Mouse (Mus musculus) limb, embryonic 10.5 days (tissue): ENCODE measurements around the gene Rnf6. TPM values are rescaled to one million over a fixed set of nuclear protein-coding genes. Genes with fewer than 3 reads are reported as not detected.
"Not testable (repeated sequence)": the region's sequence is repeated elsewhere in the genome, so short reads cannot be mapped to it uniquely, and the experiment has no call there.

Experiments
- DNase-seq: peaks from one replicate; pipeline ENCODE4 v3.0.0-alpha.2; 2017; ENCODE audit warnings: low spot score
- H3K27ac ChIP-seq: fragments of 300-500 bp; sonication (generic); 2 replicates; pipeline ENCODE4 v1.5.1; 2016; ENCODE audit warnings: mild to moderate bottlenecking
- H3K27me3 ChIP-seq: fragments of 300-500 bp; sonication (generic); 2 replicates; pipeline ENCODE4 v1.6.1; 2016; ENCODE audit warnings: low read depth, mild to moderate bottlenecking; ENCODE audit not compliant: poor library complexity, severe bottlenecking
- H3K36me3 ChIP-seq: fragments of 300-500 bp; sonication (generic); 2 replicates; pipeline ENCODE4 v1.6.1; 2016; ENCODE audit warnings: mild to moderate bottlenecking, moderate library complexity
- H3K4me1 ChIP-seq: fragments of 300-500 bp; sonication (generic); 2 replicates; pipeline ENCODE4 v1.6.1; 2016
- H3K4me3 ChIP-seq: fragments of 300-500 bp; sonication (generic); 2 replicates; pipeline ENCODE4 v1.5.1; 2016; ENCODE audit warnings: mild to moderate bottlenecking, moderate library complexity
- H3K9me3 ChIP-seq: fragments of 300-500 bp; sonication (generic); replicated peaks from 2 replicates; pipeline ENCODE4 v1.6.1; 2016; ENCODE audit warnings: mild to moderate bottlenecking
- WGBS: fragments of 180-500 bp; shearing (Covaris S2); methylation state at CpG from one replicate; pipeline ENCODE4 v1.1.7; 2016; 5-methylcytosine and 5-hydroxymethylcytosine counted together
- polyA plus RNA-seq: library from polyadenylated mRNA; unstranded; fragments of >200 nt; fragmentation: Nextera tagmentation; extraction: Ambion mirVana; gene quantifications from 2 replicates; pipeline ENCODE4 v1.2.1, GENCODE M21; 2016

Rnf6 gene
- polyA plus RNA-seq, 1 experiment from 2014 or later, result 29.1 TPM

- Histone ChIP-seq H3K4me1 (peaks cover 7% of the 10 kb centered on the region), H3K9me3 (no peaks in the 10 kb centered on the region), H3K36me3 (peaks cover 30% of the 10 kb centered on the region), H3K27me3 (no peaks in the 10 kb centered on the region), H3K27ac (peak overlapping the region; percentile 96), H3K4me3 (peak overlapping the region; percentile 74)
- WGBS, result 42% methylated on average over 6 of the region's 6 CpGs
- DNase-seq, result no peak
Measured at GRCm38 (mm10) chr5:146221722-146222121, 367 bp upstream of the Rnf6 start.

GRCm38 (mm10) chr5:146220501-146220878 lies 865 bp downstream of the Rnf6 start:
- peaks cover 7% of the 10 kb centered on the region for H3K4me1 ChIP-seq
- 10% methylated on average over 13 of the region's 13 CpGs for WGBS
- H3K27ac ChIP-seq, result peak overlapping the region; percentile 96
- DNase-seq, result no peak
- H3K9me3 ChIP-seq, result no peaks in the 10 kb centered on the region
- peaks cover 42% of the 10 kb centered on the region for H3K36me3 ChIP-seq
- peak overlapping the region; percentile 74 for H3K4me3 ChIP-seq
- no peaks in the 10 kb centered on the region for H3K27me3 ChIP-seq

- WGBS, result 93% methylated on average over 5 of the region's 5 CpGs
- no peaks in the 10 kb centered on the region for H3K27me3 ChIP-seq
- no peaks in the 10 kb centered on the region for H3K4me1 ChIP-seq
- no peak for DNase-seq
- H3K4me3 ChIP-seq, result no peak overlapping the region
- no peaks in the 10 kb centered on the region for H3K9me3 ChIP-seq
- no peak overlapping the region for H3K27ac ChIP-seq
- H3K36me3 ChIP-seq, result peaks cover 86% of the 10 kb centered on the region
Measured at GRCm38 (mm10) chr5:146205537-146205936, 15.8 kb downstream of the Rnf6 start.

GRCm38 (mm10) chr5:146203921-146204320 lies 17.4 kb downstream of the Rnf6 start:
- H3K27me3 ChIP-seq, result no peaks in the 10 kb centered on the region
- WGBS, result 83% methylated on average over 2 of the region's 2 CpGs
- H3K27ac ChIP-seq, result no peak overlapping the region
- no peaks in the 10 kb centered on the region for H3K9me3 ChIP-seq
- peaks cover 70% of the 10 kb centered on the region for H3K36me3 ChIP-seq
- no peak for DNase-seq
- H3K4me1 ChIP-seq, result no peaks in the 10 kb centered on the region
- H3K4me3 ChIP-seq, result no peak overlapping the region

GRCm38 (mm10) chr5:146200580-146200979 lies 20.8 kb downstream of the Rnf6 start:
- Histone ChIP-seq H3K27me3 (no peaks in the 10 kb centered on the region), H3K9me3 (no peaks in the 10 kb centered on the region), H3K4me3 (no peak overlapping the region), H3K27ac (no peak overlapping the region), H3K4me1 (no peaks in the 10 kb centered on the region), H3K36me3 (peaks cover 37% of the 10 kb centered on the region)
- WGBS, result 97% methylated on average over 6 of the region's 6 CpGs
- DNase-seq, result no peak

- Histone ChIP-seq H3K27ac (no peak overlapping the region), H3K4me1 (no peaks in the 10 kb centered on the region), H3K36me3 (peaks cover 27% of the 10 kb centered on the region), H3K9me3 (no peaks in the 10 kb centered on the region), H3K27me3 (no peaks in the 10 kb centered on the region), H3K4me3 (no peak overlapping the region)
- WGBS, result 89% methylated on average over 2 of the region's 2 CpGs
- no peak for DNase-seq
Measured at GRCm38 (mm10) chr5:146199540-146199939, 21.8 kb downstream of the Rnf6 start.

GRCm38 (mm10) chr5:146199073-146199472 lies 22.3 kb downstream of the Rnf6 start:
- DNase-seq, result no peak
- peaks cover 22% of the 10 kb centered on the region for H3K36me3 ChIP-seq
- H3K27me3 ChIP-seq, result no peaks in the 10 kb centered on the region
- H3K4me1 ChIP-seq, result no peaks in the 10 kb centered on the region
- no peak overlapping the region for H3K27ac ChIP-seq
- no peak overlapping the region for H3K4me3 ChIP-seq
- no peaks in the 10 kb centered on the region for H3K9me3 ChIP-seq

- WGBS, result 82% methylated on average over 8 of the region's 8 CpGs
- Histone ChIP-seq H3K9me3 (no peaks in the 10 kb centered on the region), H3K36me3 (no peaks in the 10 kb centered on the region), H3K4me1 (no peaks in the 10 kb centered on the region), H3K4me3 (no peak overlapping the region), H3K27ac (no peak overlapping the region), H3K27me3 (no peaks in the 10 kb centered on the region)
- DNase-seq, result no peak
Measured at GRCm38 (mm10) chr5:146193360-146193759, 28.0 kb downstream of the Rnf6 start.

- Histone ChIP-seq H3K9me3 (no peaks in the 10 kb centered on the region), H3K27ac (no peak overlapping the region), H3K4me3 (no peak overlapping the region), H3K4me1 (no peaks in the 10 kb centered on the region), H3K27me3 (no peaks in the 10 kb centered on the region), H3K36me3 (no peaks in the 10 kb centered on the region)
- WGBS, result 66% methylated on average over 3 of the region's 3 CpGs
- DNase-seq, result no peak
Measured at GRCm38 (mm10) chr5:146190501-146191269, 30.7 kb downstream of the Rnf6 start.

GRCm38 (mm10) chr5:146190093-146190492 lies 31.3 kb downstream of the Rnf6 start:
- H3K27me3 ChIP-seq, result no peaks in the 10 kb centered on the region
- H3K4me3 ChIP-seq, result no peak overlapping the region
- no peaks in the 10 kb centered on the region for H3K4me1 ChIP-seq
- H3K36me3 ChIP-seq, result no peaks in the 10 kb centered on the region
- 71% methylated on average over 4 of the region's 4 CpGs for WGBS
- no peaks in the 10 kb centered on the region for H3K9me3 ChIP-seq
- no peak overlapping the region for H3K27ac ChIP-seq
- no peak for DNase-seq

- Histone ChIP-seq H3K27ac (no peak overlapping the region), H3K9me3 (0 out of 2 replicates have a peak, but pooled peaks cover 2% of the 10 kb centered on the region), H3K27me3 (no peaks in the 10 kb centered on the region), H3K4me3 (no peak overlapping the region), H3K4me1 (no peaks in the 10 kb centered on the region), H3K36me3 (no peaks in the 10 kb centered on the region)
- no peak for DNase-seq
- 91% methylated on average over 7 of the region's 7 CpGs for WGBS
Measured at GRCm38 (mm10) chr5:146188712-146189111, 32.6 kb downstream of the Rnf6 start.

- WGBS, result 88% methylated on average over 1 of the region's 1 CpGs
- no peak overlapping the region for H3K4me3 ChIP-seq
Measured at GRCm38 (mm10) chr5:146188144-146188543, 33.2 kb downstream of the Rnf6 start.

GRCm38 (mm10) chr5:146187441-146187840 lies 33.9 kb downstream of the Rnf6 start:
- H3K36me3 ChIP-seq, H3K27me3 ChIP-seq, DNase-seq, H3K4me1 ChIP-seq, H3K4me3 ChIP-seq, H3K27ac ChIP-seq, H3K9me3 ChIP-seq: not testable (repeated sequence)
- 26% methylated on average over 5 of the region's 5 CpGs for WGBS

More at GRCm38 (mm10) chr5:146188144-146188543, 33.2 kb downstream of the Rnf6 start:
- Histone ChIP-seq H3K9me3 (0 out of 2 replicates have a peak, but pooled peaks cover 3% of the 10 kb centered on the region), H3K27ac (no peak overlapping the region), H3K4me1 (no peaks in the 10 kb centered on the region), H3K36me3 (no peaks in the 10 kb centered on the region), H3K27me3 (no peaks in the 10 kb centered on the region)
- no peak for DNase-seq

- DNase-seq, H3K27ac ChIP-seq, H3K4me3 ChIP-seq, H3K27me3 ChIP-seq, H3K36me3 ChIP-seq, H3K4me1 ChIP-seq, H3K9me3 ChIP-seq: not testable (repeated sequence)
- 84% methylated on average over 4 of the region's 4 CpGs for WGBS
Measured at GRCm38 (mm10) chr5:146185204-146185603, 36.2 kb downstream of the Rnf6 start, which contains the start of gene 1700001J03Rik. TSS of gene 1700001J03Rik (minus strand) at chr5:146185304.
